Mouse (Mus musculus) MEL (cell line): ENCODE results near the gene Nup93. TPM values are rescaled to one million over a fixed set of nuclear protein-coding genes. Genes with fewer than 3 reads are reported as not detected.

Source experiments
- DNase-seq: peaks from one replicate; pipeline ENCODE4 v3.0.0; 2011; ENCODE audit warnings: low read depth, low spot score
- H3K27ac ChIP-seq: 2 replicates; pipeline ENCODE4 v1.5.1; 2012; ENCODE audit warnings: low read depth, mild to moderate bottlenecking, control low read depth, low read length, moderate library complexity; ENCODE audit not compliant: control insufficient read depth
- H3K27me3 ChIP-seq, 2 experiments: fragments of 150-350 bp in 1 of 2; sonication (generic) in 1 of 2; 2 replicates each; pipeline ENCODE4 v1.6.1; 2012; ENCODE audit warnings: low read length in 2 of 2, mild to moderate bottlenecking in 2 of 2, improper control_type of control experiment in 1 of 2, moderate library complexity in 1 of 2; ENCODE audit not compliant: insufficient read depth in 2 of 2, control insufficient read depth in 1 of 2
- H3K36me3 ChIP-seq, 2 experiments: 2 replicates each; pipeline ENCODE4 v1.6.1; 2012 to 2014; ENCODE audit warnings: low read length in 2 of 2, improper control_type of control experiment in 1 of 2, inconsistent platforms in 1 of 2, mild to moderate bottlenecking in 1 of 2; ENCODE audit not compliant: insufficient read depth in 2 of 2, control insufficient read depth in 1 of 2
- H3K4me1 ChIP-seq, 2 experiments: fragments of 150-350 bp in 1 of 2; sonication (generic) in 1 of 2; 2 replicates each; pipeline ENCODE4 v1.6.1; 2012; ENCODE audit warnings: low read length in 2 of 2, improper control_type of control experiment in 1 of 2, mild to moderate bottlenecking in 1 of 2; ENCODE audit not compliant: insufficient read depth in 2 of 2, control insufficient read depth in 1 of 2
- H3K4me3 ChIP-seq, 2 experiments: fragments of 150-350 bp in 1 of 2; sonication (generic) in 1 of 2; 2 replicates each; pipeline ENCODE4 v1.5.1; 2012; ENCODE audit warnings: low read depth in 2 of 2, low read length in 2 of 2, mild to moderate bottlenecking in 2 of 2, moderate library complexity in 2 of 2, control low read depth in 1 of 2, improper control_type of control experiment in 1 of 2; ENCODE audit not compliant: control insufficient read depth in 1 of 2, insufficient read depth in 1 of 2
- H3K79me2 ChIP-seq: 2 replicates; pipeline ENCODE4 v1.6.1; 2012; ENCODE audit warnings: mild to moderate bottlenecking, low read length, moderate library complexity; ENCODE audit not compliant: control insufficient read depth, poor library complexity, insufficient read depth
- H3K9ac ChIP-seq: 2 replicates; pipeline ENCODE4 v1.6.1; 2012; ENCODE audit warnings: low read depth, mild to moderate bottlenecking, control low read depth, low read length, moderate library complexity; ENCODE audit not compliant: control insufficient read depth, poor library complexity, severe bottlenecking
- H3K9me3 ChIP-seq: fragments of 150-350 bp; sonication (generic); replicated peaks from 2 replicates; pipeline ENCODE4 v1.6.1; 2012; ENCODE audit warnings: mild to moderate bottlenecking, low read length, improper control_type of control experiment, moderate library complexity; ENCODE audit not compliant: insufficient read depth
- BHLHE40 ChIP-seq: IDR thresholded peaks from 2 replicates; pipeline ENCODE4 v1.6.1; 2012; ENCODE audit warnings: low read depth, mild to moderate bottlenecking, inconsistent platforms, low read length, improper control_type of control experiment, borderline replicate concordance
- CHD1 ChIP-seq: IDR thresholded peaks from 2 replicates; pipeline ENCODE4 v1.6.1; 2012; ENCODE audit warnings: low read depth, mild to moderate bottlenecking, inconsistent platforms, low read length, improper control_type of control experiment
- E2F4 ChIP-seq: IDR thresholded peaks from 2 replicates; pipeline ENCODE4 v1.6.1; 2011; ENCODE audit warnings: low read depth, low read length, improper control_type of control experiment, borderline replicate concordance
- EP300 ChIP-seq, 2 experiments: IDR thresholded peaks; 2 replicates each; pipeline ENCODE4 v1.6.1; 2011; ENCODE audit warnings: improper control_type of control experiment in 2 of 2, low read length in 2 of 2, low read depth in 1 of 2, mild to moderate bottlenecking in 1 of 2
- HCFC1 ChIP-seq: IDR thresholded peaks from 2 replicates; pipeline ENCODE4 v1.6.1; 2012; ENCODE audit warnings: low read depth, mild to moderate bottlenecking, inconsistent platforms, low read length, improper control_type of control experiment, moderate library complexity
- JUND ChIP-seq: IDR thresholded peaks from 2 replicates; pipeline ENCODE4 v1.6.1; 2011; ENCODE audit warnings: low read depth, mild to moderate bottlenecking, improper control_type of control experiment, low read length
- KAT2A ChIP-seq: conservative IDR thresholded peaks from 2 replicates; pipeline ENCODE4 v1.6.1; 2012; ENCODE audit warnings: low read depth, low read length, improper control_type of control experiment, inconsistent platforms
- MAX ChIP-seq: IDR thresholded peaks from 2 replicates; pipeline ENCODE4 v1.6.1; 2011; ENCODE audit warnings: low read length, improper control_type of control experiment
- MAZ ChIP-seq: IDR thresholded peaks from 2 replicates; pipeline ENCODE4 v1.6.1; 2012; ENCODE audit warnings: low read depth, mild to moderate bottlenecking, inconsistent platforms, low read length, improper control_type of control experiment
- MYC ChIP-seq: IDR thresholded peaks from 2 replicates; pipeline ENCODE4 v1.6.1; 2011; ENCODE audit warnings: low read depth, mild to moderate bottlenecking, low read length, improper control_type of control experiment, moderate library complexity
- NELFE ChIP-seq: IDR thresholded peaks from 2 replicates; pipeline ENCODE4 v1.6.1; 2011; ENCODE audit warnings: low read depth, low read length, improper control_type of control experiment
- NRF1 ChIP-seq: IDR thresholded peaks from 2 replicates; pipeline ENCODE4 v1.6.1; 2014; ENCODE audit warnings: low read depth, mild to moderate bottlenecking, inconsistent platforms, low read length, improper control_type of control experiment, moderate library complexity; ENCODE audit not compliant: poor library complexity, insufficient read depth, severe bottlenecking
- POLR2A ChIP-seq, 2 experiments: IDR thresholded peaks; 2 replicates each; pipeline ENCODE4 v1.6.1; 2011 to 2012; ENCODE audit warnings: low read length in 2 of 2, mild to moderate bottlenecking in 2 of 2, control low read depth in 1 of 2, improper control_type of control experiment in 1 of 2, low read depth in 1 of 2, moderate library complexity in 1 of 2; ENCODE audit not compliant: control insufficient read depth in 1 of 2, insufficient read depth in 1 of 2, poor library complexity in 1 of 2
- POLR2AphosphoS2 ChIP-seq: IDR thresholded peaks from 2 replicates; pipeline ENCODE4 v1.6.1; 2011; ENCODE audit warnings: low read length, improper control_type of control experiment
- RAD21 ChIP-seq: IDR thresholded peaks from 2 replicates; pipeline ENCODE4 v1.6.1; 2011; ENCODE audit warnings: mild to moderate bottlenecking, low read depth, low read length, improper control_type of control experiment
- RCOR1 ChIP-seq: IDR thresholded peaks from 2 replicates; pipeline ENCODE4 v1.6.1; 2012; ENCODE audit warnings: low read depth, mild to moderate bottlenecking, inconsistent platforms, low read length, improper control_type of control experiment
- TBP ChIP-seq: IDR thresholded peaks from 2 replicates; pipeline ENCODE4 v1.8.0; 2011; ENCODE audit warnings: low read depth, low read length, improper control_type of control experiment
- TCF12 ChIP-seq: IDR thresholded peaks from 2 replicates; pipeline ENCODE4 v1.6.1; 2014; ENCODE audit warnings: low read depth, mild to moderate bottlenecking, inconsistent platforms, low read length, improper control_type of control experiment, moderate library complexity
- USF1 ChIP-seq: IDR thresholded peaks from 2 replicates; pipeline ENCODE4 v1.6.1; 2014; ENCODE audit warnings: low read depth, mild to moderate bottlenecking, inconsistent platforms, low read length, improper control_type of control experiment, moderate library complexity
- ZKSCAN1 ChIP-seq: IDR thresholded peaks from 2 replicates; pipeline ENCODE4 v1.6.1; 2012; ENCODE audit warnings: low read depth, mild to moderate bottlenecking, inconsistent platforms, low read length, improper control_type of control experiment, moderate library complexity
- polyA plus RNA-seq, 2 experiments: library from polyadenylated mRNA; stranded (reverse) in 1 of 2; unstranded in 1 of 2; fragments of >175 nt in 1 of 2; fragments of >200 nt in 1 of 2; gene quantifications; 2 replicates each; pipeline versions ENCODE4 v1.2.1 to v1.2.4; 2012; ENCODE audit warnings: low replicate concordance in 2 of 2, low read depth in 1 of 2; ENCODE audit not compliant: insufficient read length in 2 of 2, insufficient read depth in 1 of 2, missing spikeins in 1 of 2
- total RNA-seq: library from RNA; depleted of rRNA; stranded (reverse); fragments of 300-350 nt; gene quantifications from 2 replicates; pipeline ENCODE4 v1.2.3, GENCODE M21; 2012

Gene Nup93
- total and polyA plus RNA-seq, 3 experiments = 71.6 to 292 (median 110) TPM

- Histone ChIP-seq H3K36me3 (no peaks in the 10 kb centered on the region; a peak in 1 of 4 replicates), H3K79me2 (no peaks in the 10 kb centered on the region; the same call in 1 of the 2 replicates), H3K4me1 (no peaks in the 10 kb centered on the region; a peak in 1 of 4 replicates), H3K9ac (no peak overlapping the region), H3K9me3 (no peaks in the 10 kb centered on the region), H3K27me3 (no peaks in the 10 kb centered on the region), H3K4me3 (no peak overlapping the region), H3K27ac (no peak overlapping the region)
- no peak for TF ChIP-seq NELFE
- DNase-seq = no peak
Measured at GRCm38 (mm10) chr8:94271102-94271501, 56.7 kb downstream of the Nup93 start.

GRCm38 (mm10) chr8:94272612-94273011 lies 58.2 kb downstream of the Nup93 start:
- H3K4me3 ChIP-seq = no peak overlapping the region
- DNase-seq = no peak
- no peak overlapping the region for H3K9ac ChIP-seq
- no peaks in the 10 kb centered on the region; a peak in 1 of 4 replicates for H3K4me1 ChIP-seq
- no peaks in the 10 kb centered on the region; the same call in 1 of the 2 replicates for H3K79me2 ChIP-seq
- no peak for TF ChIP-seq JUND
- no peak for TF ChIP-seq TCF12
- TF ChIP-seq EP300 (IDR thresholded peaks at IDR 0.05; ENCODE audit: low read depth in 1 of 2, low read length in 2 of 2) = no peak
- no peak for TF ChIP-seq RCOR1
- no peak for TF ChIP-seq MAX
- TF ChIP-seq BHLHE40 = no peak
- no peak for TF ChIP-seq E2F4
- no peak for TF ChIP-seq TBP
- TF ChIP-seq MYC = no peak
- no peak for TF ChIP-seq HCFC1
- no peak for TF ChIP-seq POLR2AphosphoS2
- TF ChIP-seq POLR2A (IDR thresholded peaks at IDR 0.05; ENCODE audit: control insufficient read depth in 1 of 2, insufficient read depth in 1 of 2, low read depth in 1 of 2, low read length in 2 of 2, poor library complexity in 1 of 2) = no peak
- no peak for TF ChIP-seq RAD21
- no peak for TF ChIP-seq NRF1
- no peak for TF ChIP-seq CHD1
- TF ChIP-seq MAZ = no peak
- TF ChIP-seq ZKSCAN1 = no peak
- no peak for TF ChIP-seq USF1
- no peak for TF ChIP-seq KAT2A
- H3K9me3 ChIP-seq = no peaks in the 10 kb centered on the region
- H3K36me3 ChIP-seq = peaks cover 0 to 2% of the 10 kb centered on the region in 2 experiments; a peak in 1 of 4 replicates
- no peaks in the 10 kb centered on the region for H3K27me3 ChIP-seq
- H3K27ac ChIP-seq = no peak overlapping the region
